Comparison of ENCODE assay signal across 28 mouse cellular contexts in genomic region chr10:62145957-62146356, GRCm38 (mm10). TPM values are rescaled to one million over a fixed set of nuclear protein-coding genes. Genes with fewer than 3 reads are reported as not detected.
DNase-seq lines count a peak whose midpoint lies in the region; ATAC-seq lines count a peak whose summit lies in the region.
"Had no signal": no experiment of that assay in that cellular context is flagged by ENCODE, and none has a peak within 500 bp of the region (broad histone marks: within the 10 kb centered on the region; RNA-seq: fewer than 3 reads in every experiment).

No protein-coding gene starts in this region.

- H3K36me3 ChIP-seq in midbrain, embryonic 11.5 days (ENCODE audit: control insufficient read depth, insufficient read depth, low read length) = no peaks in the 10 kb centered on the region
- H3K36me3 ChIP-seq in midbrain, embryonic 16.5 days (ENCODE audit: control insufficient read depth, insufficient read depth, low read length) = no peaks in the 10 kb centered on the region
- H3K36me3 ChIP-seq in neural tube, embryonic 14.5 days (ENCODE audit: control insufficient read depth, insufficient read depth, low read length) = no peaks in the 10 kb centered on the region
- H3K36me3 ChIP-seq: embryonic facial prominence, embryonic 13.5 days; G1E; heart, embryonic 15.5 days; hindbrain, embryonic 15.5 days had no signal

- no peak overlapping the region for H3K9ac ChIP-seq in midbrain, embryonic 11.5 days (ENCODE audit: low read length)
- H3K9ac ChIP-seq in midbrain, embryonic 16.5 days (ENCODE audit: low read depth, low read length) = no peak overlapping the region
- no peak overlapping the region for H3K9ac ChIP-seq in neural tube, embryonic 14.5 days (replicated peaks; ENCODE audit: low read depth, low read length)
- H3K9ac ChIP-seq: embryonic facial prominence, embryonic 13.5 days; forebrain, embryonic 13.5 days; forebrain, postnatal 0 days; heart, embryonic 15.5 days; hindbrain, embryonic 15.5 days had no signal

- no peak overlapping the region for H3K4me2 ChIP-seq in midbrain, embryonic 11.5 days
- H3K4me2 ChIP-seq in midbrain, embryonic 16.5 days (ENCODE audit: low read length) = no peak overlapping the region
- H3K4me2 ChIP-seq in neural tube, embryonic 14.5 days (ENCODE audit: low read depth, low read length) = no peak overlapping the region
- H3K4me2 ChIP-seq: embryonic facial prominence, embryonic 13.5 days; forebrain, embryonic 13.5 days; heart, embryonic 11.5 days; heart, embryonic 15.5 days; hindbrain, embryonic 15.5 days had no signal

- H3K27me3 ChIP-seq in midbrain, embryonic 11.5 days (ENCODE audit: control insufficient read depth, insufficient read depth, low read length) = no peaks in the 10 kb centered on the region
- H3K27me3 ChIP-seq in midbrain, embryonic 16.5 days (ENCODE audit: control insufficient read depth, insufficient read depth, low read depth, low read length) = no peaks in the 10 kb centered on the region; the same call in 1 of the 2 replicates
- H3K27me3 ChIP-seq in neural tube, embryonic 14.5 days (ENCODE audit: control insufficient read depth, insufficient read depth, low read length) = peaks cover 32% of the 10 kb centered on the region

- peak; percentile 44 for DNase-seq in embryo, embryonic 10 days (ENCODE audit: low spot score)
- no peak for DNase-seq in embryo, embryonic 9.5 days (ENCODE audit: extremely low spot score)
- DNase-seq in midbrain, embryonic 11.5 days (ENCODE audit: low spot score, missing footprints) = peak; percentile 33
- DNase-seq in neural tube, embryonic 10.5 days (ENCODE audit: extremely low spot score, low spot score) = peak; percentile 53
- DNase-seq in kidney, adult 18-20 months = no peak
- DNase-seq in adrenal gland, adult 2 months = no peak
- DNase-seq: adrenal gland, postnatal 10 days; B cell, adult 2 months; cerebellum, adult 11 months; cerebellum, adult 9-10 months; cerebellum, postnatal 25 days; forebrain, postnatal 0 days; gastrocnemius, postnatal 14 days; heart, adult 2 months; heart, postnatal 14 days had no signal

- H3K4me1 ChIP-seq in midbrain, embryonic 11.5 days (ENCODE audit: control insufficient read depth, insufficient read depth, low read length) = peaks cover 3% of the 10 kb centered on the region; the same call in 1 of the 2 replicates
- no peaks in the 10 kb centered on the region for H3K4me1 ChIP-seq in midbrain, embryonic 16.5 days (ENCODE audit: control insufficient read depth, insufficient read depth, low read length)
- no peaks in the 10 kb centered on the region for H3K4me1 ChIP-seq in neural tube, embryonic 14.5 days (ENCODE audit: control insufficient read depth, insufficient read depth, low read length)
- H3K4me1 ChIP-seq: embryonic facial prominence, embryonic 13.5 days; forebrain, embryonic 13.5 days; heart, embryonic 15.5 days; hindbrain, embryonic 15.5 days had no signal

- H3K4me3 ChIP-seq in midbrain, embryonic 11.5 days (ENCODE audit: low read depth, low read length) = no peak overlapping the region
- H3K4me3 ChIP-seq in midbrain, embryonic 16.5 days (ENCODE audit: low read depth, low read length) = no peak overlapping the region
- H3K4me3 ChIP-seq in neural tube, embryonic 14.5 days (ENCODE audit: low read depth, low read length) = no peak overlapping the region
- H3K4me3 ChIP-seq: embryonic facial prominence, embryonic 13.5 days; forebrain, embryonic 13.5 days; heart, adult 2 months; heart, embryonic 15.5 days; hindbrain, embryonic 15.5 days had no signal

- no peaks in the 10 kb centered on the region for H3K9me3 ChIP-seq in midbrain, embryonic 11.5 days (ENCODE audit: control insufficient read depth, low read length)
- no peaks in the 10 kb centered on the region for H3K9me3 ChIP-seq in midbrain, embryonic 16.5 days (replicated peaks; ENCODE audit: control insufficient read depth, low read length, poor library complexity, severe bottlenecking)
- no peaks in the 10 kb centered on the region for H3K9me3 ChIP-seq in neural tube, embryonic 14.5 days (ENCODE audit: control insufficient read depth, low read length)
- H3K9me3 ChIP-seq: embryonic facial prominence, embryonic 13.5 days; forebrain, embryonic 13.5 days; G1E; heart, embryonic 15.5 days; hindbrain, embryonic 15.5 days had no signal

- no peak overlapping the region for H3K27ac ChIP-seq in midbrain, embryonic 11.5 days (ENCODE audit: low read depth, low read length)
- H3K27ac ChIP-seq in midbrain, embryonic 16.5 days (ENCODE audit: low read length) = no peak overlapping the region
- H3K27ac ChIP-seq in neural tube, embryonic 14.5 days (ENCODE audit: low read depth, low read length) = no peak overlapping the region
- H3K27ac ChIP-seq: embryonic facial prominence, embryonic 13.5 days; forebrain, embryonic 13.5 days; heart, adult 2 months; heart, embryonic 15.5 days; hindbrain, embryonic 15.5 days had no signal

- 51% methylated on average over 5 of the region's 5 CpGs for WGBS in midbrain, embryonic 11.5 days
- WGBS in midbrain, embryonic 16.5 days = 51% methylated on average over 5 of the region's 5 CpGs
- 13% methylated on average over 5 of the region's 5 CpGs for WGBS in neural tube, embryonic 14.5 days

- ATAC-seq in midbrain, embryonic 11.5 days (ENCODE audit: low FRiP score) = no peak
- no peak for ATAC-seq in midbrain, embryonic 16.5 days
- peak; percentile 74; the same call in 1 of the 2 replicates for ATAC-seq in neural tube, embryonic 14.5 days (ENCODE audit: low read depth)
- ATAC-seq: CD4-positive, CD25-positive, alpha-beta regulatory T cell, adult 4 months; forebrain, embryonic 13.5 days; forebrain, postnatal 0 days; inflammation-experienced regulatory T-cells, adult 6 months had no signal

RNA-seq across cellular contexts. Expression of gene Fam241b, which starts 2.2 kb away (rescaled TPM):
- 7.1 and 7.6 TPM in 2 replicates for polyA plus RNA-seq in midbrain, embryonic 11.5 days (2014; fragmentation: Nextera tagmentation; extraction: Ambion mirVana)
- polyA plus RNA-seq in midbrain, embryonic 16.5 days (2015; fragmentation: Nextera tagmentation; extraction: Ambion mirVana) = 224 and 236 TPM in 2 replicates
- polyA plus RNA-seq in neural tube, embryonic 14.5 days (2014; fragmentation: Nextera tagmentation; extraction: Ambion mirVana) = 32.5 and 44.7 TPM in 2 replicates
- total RNA-seq in adrenal gland, adult 2 months (2021) = 1 to 10 TPM; 4.1 to 5.6 TPM
- polyA plus RNA-seq in adrenal gland, adult 2 months (2012; rRNA removed) = 5.6 and 7.4 TPM in 2 replicates

RNA-seq across cellular contexts. Expression of gene Neurog3, which starts 13.1 kb away (rescaled TPM):
- polyA plus RNA-seq in midbrain, embryonic 11.5 days (2014; fragmentation: Nextera tagmentation; extraction: Ambion mirVana) = 0.34 and 0.37 TPM in 2 replicates
- not detected in 2 replicates for polyA plus RNA-seq in midbrain, embryonic 16.5 days (2015; fragmentation: Nextera tagmentation; extraction: Ambion mirVana)
- polyA plus RNA-seq in neural tube, embryonic 14.5 days (2014; fragmentation: Nextera tagmentation; extraction: Ambion mirVana) = 0.16 and 0.68 TPM in 2 replicates
- total RNA-seq in adrenal gland, adult 2 months (2021) = not detected
- polyA plus RNA-seq in adrenal gland, adult 2 months (2012; rRNA removed) = 0.07 TPM in 1 of 2 replicates, not detected in the other
- total RNA-seq: adrenal gland, postnatal 10 days; adrenal gland, postnatal 4 days; forebrain, postnatal 0 days; G1E; gastrocnemius, adult 18-20 months; gastrocnemius, postnatal 14 days; heart, adult 2 months; heart, postnatal 14 days had no signal
- polyA plus RNA-seq: CD4-positive, CD25-positive, alpha-beta regulatory T cell, adult 4 months; embryonic facial prominence, embryonic 13.5 days; forebrain, postnatal 0 days; G1E; gonadal fat pad, adult 2 months; heart, adult 2 months; heart, embryonic 15.5 days; hindbrain, embryonic 15.5 days; inflammation-experienced regulatory T-cells, adult 6 months had no signal

Comparison
In these comparisons a context has a peak if more than half of its experiments do, and no peak if none do; other contexts are left out.
1. DNase-seq: peak in embryo, embryonic 10 days (single experiment), midbrain, embryonic 11.5 days (single experiment) and neural tube, embryonic 10.5 days (single experiment); none in embryo, embryonic 9.5 days (single experiment), kidney, adult 18-20 months (single experiment) and adrenal gland, adult 2 months (single experiment).